Mouse (Mus musculus): ENCODE measurements around the gene Rapsn. TPM values are rescaled to one million over a fixed set of nuclear protein-coding genes. Genes with fewer than 3 reads are reported as not detected.

Gene Rapsn
- polyA plus RNA-seq, 2 experiments = 0.55 to 1.1 TPM

- Histone ChIP-seq H3K9me3 (ENCODE audit: control insufficient read depth, low read length) (no peaks in the 10 kb centered on the region), H3K4me3 (ENCODE audit: insufficient read depth in 1 of 2, low read depth in 2 of 2, low read length in 2 of 2) (no peak overlapping the region), H3K4me1 (replicated peaks; ENCODE audit: control insufficient read depth in 2 of 2, insufficient read depth in 2 of 2, low read length in 1 of 2) (peaks cover 17 to 19% of the 10 kb centered on the region in 2 experiments), H3K36me3 (replicated peaks; ENCODE audit: control insufficient read depth, insufficient read depth, low read depth) (peaks cover 40% of the 10 kb centered on the region), H3K9ac (replicated peaks) (no peak overlapping the region), H3K27me3 (ENCODE audit: control insufficient read depth, insufficient read depth, low read length) (no peaks in the 10 kb centered on the region), H3K4me2 (ENCODE audit: low read depth) (no peak overlapping the region), H3K27ac (no peak overlapping the region)
- TF ChIP-seq CTCF (IDR thresholded peaks at IDR 0.05; ENCODE audit: low read depth) = no peak
- TF ChIP-seq EP300 (IDR thresholded peaks at IDR 0.05; ENCODE audit: low read depth) = no peak
- DNase-seq (ENCODE audit: low read depth in 3 of 3, low spot score in 3 of 3) (no peak), ATAC-seq (ENCODE audit: insufficient read depth) (no peak)
- WGBS (ENCODE audit: insufficient replicate concordance) = 86% methylated on average over 6 of the region's 6 CpGs
These were observed 28.8 kb downstream of the Rapsn start for GRCm38 (mm10) chr2:91064211-91064610.

- H3K27ac ChIP-seq = no peak overlapping the region
- peaks cover 28% of the 10 kb centered on the region for H3K36me3 ChIP-seq (replicated peaks; ENCODE audit: control insufficient read depth, insufficient read depth, low read depth)
- DNase-seq (ENCODE audit: low read depth in 3 of 3, low spot score in 3 of 3) (no peak), ATAC-seq (ENCODE audit: insufficient read depth) (no peak)
- no peak overlapping the region for H3K4me2 ChIP-seq (ENCODE audit: low read depth)
- no peaks in the 10 kb centered on the region for H3K9me3 ChIP-seq (ENCODE audit: control insufficient read depth, low read length)
- WGBS (ENCODE audit: insufficient replicate concordance) = 46% methylated on average over 3 of the region's 3 CpGs
- H3K4me3 ChIP-seq (ENCODE audit: insufficient read depth in 1 of 2, low read depth in 2 of 2, low read length in 2 of 2) = no peak overlapping the region
- H3K27me3 ChIP-seq (ENCODE audit: control insufficient read depth, insufficient read depth, low read length) = no peaks in the 10 kb centered on the region
- H3K9ac ChIP-seq (replicated peaks) = no peak overlapping the region
- TF ChIP-seq CTCF (IDR thresholded peaks at IDR 0.05; ENCODE audit: low read depth) (peak; percentile 95), EP300 (IDR thresholded peaks at IDR 0.05; ENCODE audit: low read depth) (no peak)
- peaks cover 14 to 17% of the 10 kb centered on the region in 2 experiments for H3K4me1 ChIP-seq (replicated peaks; ENCODE audit: control insufficient read depth in 2 of 2, insufficient read depth in 2 of 2, low read length in 1 of 2)
These were observed 30.1 kb downstream of the Rapsn start for GRCm38 (mm10) chr2:91065544-91065943.

GRCm38 (mm10) chr2:91066455-91066854 lies 31.0 kb downstream of the Rapsn start:
- Histone ChIP-seq H3K9me3 (ENCODE audit: control insufficient read depth, low read length) (no peaks in the 10 kb centered on the region), H3K27ac (no peak overlapping the region), H3K4me3 (ENCODE audit: insufficient read depth in 1 of 2, low read depth in 2 of 2, low read length in 2 of 2) (no peak overlapping the region), H3K9ac (replicated peaks) (no peak overlapping the region), H3K4me1 (replicated peaks; ENCODE audit: control insufficient read depth in 2 of 2, insufficient read depth in 2 of 2, low read length in 1 of 2) (peaks cover 5 to 15% of the 10 kb centered on the region in 2 experiments), H3K4me2 (ENCODE audit: low read depth) (no peak overlapping the region), H3K27me3 (ENCODE audit: control insufficient read depth, insufficient read depth, low read length) (no peaks in the 10 kb centered on the region), H3K36me3 (replicated peaks; ENCODE audit: control insufficient read depth, insufficient read depth, low read depth) (peaks cover 28% of the 10 kb centered on the region)
- WGBS (ENCODE audit: insufficient replicate concordance) = 69% methylated on average over 3 of the region's 3 CpGs
- no peak for TF ChIP-seq EP300 (IDR thresholded peaks at IDR 0.05; ENCODE audit: low read depth)
- DNase-seq (ENCODE audit: low read depth in 3 of 3, low spot score in 3 of 3) (no peak), ATAC-seq (ENCODE audit: insufficient read depth) (no peak)

GRCm38 (mm10) chr2:91068162-91068871 lies 32.9 kb downstream of the Rapsn start:
- DNase-seq (ENCODE audit: low read depth in 3 of 3, low spot score in 3 of 3) = no peak
- Histone ChIP-seq H3K9me3 (ENCODE audit: control insufficient read depth, low read length) (no peaks in the 10 kb centered on the region), H3K4me1 (replicated peaks; ENCODE audit: control insufficient read depth in 2 of 2, insufficient read depth in 2 of 2, low read length in 1 of 2) (peaks cover 0 to 11% of the 10 kb centered on the region in 2 experiments; a peak in 3 of 4 replicates), H3K9ac (replicated peaks) (no peak overlapping the region), H3K27me3 (ENCODE audit: control insufficient read depth, insufficient read depth, low read length) (no peaks in the 10 kb centered on the region), H3K27ac (no peak overlapping the region), H3K4me3 (ENCODE audit: insufficient read depth in 1 of 2, low read depth in 2 of 2, low read length in 2 of 2) (no peak overlapping the region), H3K36me3 (replicated peaks; ENCODE audit: control insufficient read depth, insufficient read depth, low read depth) (peaks cover 11% of the 10 kb centered on the region), H3K4me2 (ENCODE audit: low read depth) (0 out of 2 replicates have a peak overlapping the region, but pooled peaks have one; percentile 85)
- TF ChIP-seq CTCF (IDR thresholded peaks at IDR 0.05; ENCODE audit: low read depth) (no peak), EP300 (IDR thresholded peaks at IDR 0.05; ENCODE audit: low read depth) (no peak)
- ATAC-seq (ENCODE audit: insufficient read depth) = no peak
- WGBS (ENCODE audit: insufficient replicate concordance) = 71% methylated on average over 13 of the region's 13 CpGs

- 70% methylated on average over 6 of the region's 6 CpGs for WGBS (ENCODE audit: insufficient replicate concordance)
- DNase-seq (ENCODE audit: low read depth in 3 of 3, low spot score in 3 of 3) = no peak
- no peak overlapping the region for H3K9ac ChIP-seq (replicated peaks)
These were observed 33.4 kb downstream of the Rapsn start for GRCm38 (mm10) chr2:91068872-91069165.

More at GRCm38 (mm10) chr2:91068872-91069165, 33.4 kb downstream of the Rapsn start:
- Histone ChIP-seq H3K4me3 (ENCODE audit: insufficient read depth in 1 of 2, low read depth in 2 of 2, low read length in 2 of 2) (peak overlapping the region in 1 of 2 experiments; percentile 68; a peak in 2 of 4 replicates), H3K4me2 (ENCODE audit: low read depth) (peak overlapping the region; percentile 85), H3K4me1 (replicated peaks; ENCODE audit: control insufficient read depth in 2 of 2, insufficient read depth in 2 of 2, low read length in 1 of 2) (peaks cover 0 to 11% of the 10 kb centered on the region in 2 experiments; a peak in 3 of 4 replicates), H3K27me3 (ENCODE audit: control insufficient read depth, insufficient read depth, low read length) (no peaks in the 10 kb centered on the region), H3K36me3 (replicated peaks; ENCODE audit: control insufficient read depth, insufficient read depth, low read depth) (peaks cover 7% of the 10 kb centered on the region; the same call in 1 of the 2 replicates), H3K9me3 (ENCODE audit: control insufficient read depth, low read length) (no peaks in the 10 kb centered on the region), H3K27ac (no peak overlapping the region)
- ATAC-seq (ENCODE audit: insufficient read depth) = no peak
- TF ChIP-seq CTCF (IDR thresholded peaks at IDR 0.05; ENCODE audit: low read depth) (0 out of 2 replicates have a peak, but pooled peaks have one; percentile 12), EP300 (IDR thresholded peaks at IDR 0.05; ENCODE audit: low read depth) (no peak)
